In the genomic region with DNA sequence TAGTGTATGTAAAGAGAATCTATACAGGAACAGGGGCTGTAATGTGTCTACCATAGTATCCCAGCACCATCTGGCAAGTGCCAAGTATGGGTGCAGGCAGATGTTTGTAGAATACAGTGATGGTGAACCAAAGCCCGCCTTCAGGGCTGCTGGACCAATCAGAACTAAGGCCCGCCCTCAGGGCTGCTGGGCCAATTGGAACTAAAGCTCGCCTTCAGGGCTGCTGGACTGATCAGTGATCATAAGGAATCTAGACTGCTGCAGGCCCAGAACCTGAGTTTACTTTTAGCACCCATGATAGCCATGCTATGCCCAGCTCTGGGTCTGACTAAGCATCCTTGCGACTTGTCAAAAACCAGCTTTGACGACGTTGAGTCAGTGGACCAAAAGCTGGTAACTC, we compare ENCODE assay signal across 11 mouse cellular contexts. TPM values are rescaled to one million over a fixed set of nuclear protein-coding genes. Genes with fewer than 3 reads are reported as not detected.
DNase-seq lines count a peak whose midpoint lies in the region; ATAC-seq lines count a peak whose summit lies in the region.
"Had no signal": no experiment of that assay in that cellular context is flagged by ENCODE, and none has a peak within 500 bp of the region (broad histone marks: within the 10 kb centered on the region; RNA-seq: fewer than 3 reads in every experiment).

No protein-coding gene starts in this region.

- no peak overlapping the region for H3K4me3 ChIP-seq in midbrain, embryonic 14.5 days (replicated peaks; ENCODE audit: low read depth, low read length)

- peak; percentile 24 for DNase-seq in gastrocnemius, postnatal 25 days
- no peak for DNase-seq in gastrocnemius, postnatal 10 days
- peak; percentile 26 for DNase-seq in NIH3T3 (ENCODE audit: low read depth)
- peak; percentile 28 for DNase-seq in forelimb bud, embryonic 11.5 days (ENCODE audit: low read depth, low spot score)
- DNase-seq in midbrain, embryonic 14.5 days = peak; percentile 49
- DNase-seq in lung, adult 18-20 months = no peak
- no peak for DNase-seq in adrenal gland, postnatal 25 days

- no peak overlapping the region for H3K9ac ChIP-seq in midbrain, embryonic 14.5 days (replicated peaks; ENCODE audit: low read length)

- ATAC-seq in midbrain, embryonic 14.5 days (ENCODE audit: low FRiP score, low TSS enrichment) = no peak
- no peak for ATAC-seq in monocyte, adult 5-6 weeks (replicated peaks; ENCODE audit: insufficient number of reproducible peaks, low FRiP score, low TSS enrichment, poor library complexity, severe bottlenecking)

- 0 out of 2 replicates have a peak overlapping the region, but pooled peaks have one; percentile 26 for H3K4me2 ChIP-seq in midbrain, embryonic 14.5 days (ENCODE audit: low read length)

- H3K9me3 ChIP-seq in midbrain, embryonic 14.5 days (ENCODE audit: control insufficient read depth, low read length) = no peaks in the 10 kb centered on the region

- WGBS in midbrain, embryonic 14.5 days = 20% methylated on average over 6 of the region's 6 CpGs

- H3K4me1 ChIP-seq in midbrain, embryonic 14.5 days (ENCODE audit: control insufficient read depth, insufficient read depth, low read length) = no peaks in the 10 kb centered on the region

- H3K27me3 ChIP-seq in midbrain, embryonic 14.5 days (ENCODE audit: control insufficient read depth, insufficient read depth, low read length) = no peaks in the 10 kb centered on the region

- no peaks in the 10 kb centered on the region for H3K36me3 ChIP-seq in midbrain, embryonic 14.5 days (ENCODE audit: control insufficient read depth, insufficient read depth, low read length)

- H3K27ac ChIP-seq in midbrain, embryonic 14.5 days (replicated peaks; ENCODE audit: low read depth, low read length) = no peak overlapping the region

RNA-seq across cellular contexts. Expression of gene Oas2, which starts 12.2 kb away (rescaled TPM):
- total RNA-seq in gastrocnemius, postnatal 25 days (2021) = under 1 TPM; 0.21 to 0.28 TPM
- under 1 TPM in 1 of 2 experiments, not detected in 1; 0.09 TPM for total RNA-seq in gastrocnemius, postnatal 10 days (2021)
- polyA plus RNA-seq in midbrain, embryonic 14.5 days (2014; fragmentation: Nextera tagmentation; extraction: Ambion mirVana) = 0.43 TPM in 1 of 2 replicates, not detected in the other
- total RNA-seq in monocyte, adult 5-6 weeks (2017) = 2.2 to 8.7 TPM (median 5.3 TPM) in 3 replicates
- 0.67 and 0.95 TPM in 2 replicates for total RNA-seq in adrenal gland, postnatal 25 days (2021)

RNA-seq across cellular contexts. Expression of gene Oas3, which starts 15.6 kb away (rescaled TPM):
- total RNA-seq in gastrocnemius, postnatal 25 days (2021) = not detected
- not detected for total RNA-seq in gastrocnemius, postnatal 10 days (2021)
- polyA plus RNA-seq in midbrain, embryonic 14.5 days (2014; fragmentation: Nextera tagmentation; extraction: Ambion mirVana) = 1.1 TPM in 2 replicates
- 6.3 to 13.2 TPM (median 8.3 TPM) in 3 replicates for total RNA-seq in monocyte, adult 5-6 weeks (2017)
- 0.64 TPM in 1 of 2 replicates, not detected in the other for total RNA-seq in adrenal gland, postnatal 25 days (2021)

RNA-seq across cellular contexts. Expression of gene Oas1e, which starts 33.4 kb away (rescaled TPM):
- total RNA-seq in gastrocnemius, postnatal 25 days (2021) = not detected
- total RNA-seq in gastrocnemius, postnatal 10 days (2021) = not detected
- polyA plus RNA-seq in midbrain, embryonic 14.5 days (2014; fragmentation: Nextera tagmentation; extraction: Ambion mirVana) = 0.12 and 0.23 TPM in 2 replicates
- not detected in 3 replicates for total RNA-seq in monocyte, adult 5-6 weeks (2017)
- total RNA-seq in adrenal gland, postnatal 25 days (2021) = not detected in 2 replicates
- total RNA-seq: common myeloid progenitor, adult 5-6 weeks; layer of hippocampus, adult 8-10 months had no signal
- polyA plus RNA-seq: testis, adult 2 months had no signal

RNA-seq across cellular contexts. Expression of gene Dtx1, which starts 50.2 kb away (rescaled TPM):
- total RNA-seq in gastrocnemius, postnatal 25 days (2021) = under 1 TPM; 0.61 to 0.91 TPM
- total RNA-seq in gastrocnemius, postnatal 10 days (2021) = 1 to 10 TPM; 1.2 to 1.4 TPM
- 50.0 and 61.4 TPM in 2 replicates for polyA plus RNA-seq in midbrain, embryonic 14.5 days (2014; fragmentation: Nextera tagmentation; extraction: Ambion mirVana)
- 5.4 to 12.1 TPM (median 8.1 TPM) in 3 replicates for total RNA-seq in monocyte, adult 5-6 weeks (2017)
- total RNA-seq in adrenal gland, postnatal 25 days (2021) = 11.0 and 11.8 TPM in 2 replicates
- total RNA-seq: common myeloid progenitor, adult 5-6 weeks had no signal

RNA-seq across cellular contexts. Expression of gene Oas1c, which starts 50.4 kb away (rescaled TPM):
- total RNA-seq in gastrocnemius, postnatal 25 days (2021) = not detected
- total RNA-seq in gastrocnemius, postnatal 10 days (2021) = under 1 TPM; 0.14 to 0.43 TPM
- polyA plus RNA-seq in midbrain, embryonic 14.5 days (2014; fragmentation: Nextera tagmentation; extraction: Ambion mirVana) = 0.22 and 0.36 TPM in 2 replicates
- 5.0 to 10.6 TPM (median 7.6 TPM) in 3 replicates for total RNA-seq in monocyte, adult 5-6 weeks (2017)
- total RNA-seq in adrenal gland, postnatal 25 days (2021) = 1.3 and 1.5 TPM in 2 replicates

Comparison
In these comparisons a context has a peak if more than half of its experiments do, and no peak if none do; other contexts are left out.
1. DNase-seq: peak in gastrocnemius, postnatal 25 days (single experiment), NIH3T3 (single experiment), forelimb bud, embryonic 11.5 days (single experiment) and midbrain, embryonic 14.5 days (single experiment); none in gastrocnemius, postnatal 10 days (single experiment), lung, adult 18-20 months (0 of 2) and adrenal gland, postnatal 25 days (single experiment).